Mouse (Mus musculus) lung, postnatal 25 days (tissue): ENCODE measurements at regions not wholly inside any gene's neighbourhood (a gene's known extent, or its start where the extent isn't known, plus 50 kb on each side); places are given as distances from the start of the nearest gene placed in this dataset.

ENCODE experiments used
- DNase-seq: peaks from one replicate; pipeline ENCODE4 v3.0.0; 2022; ENCODE audit warnings: low spot score

DNA sequence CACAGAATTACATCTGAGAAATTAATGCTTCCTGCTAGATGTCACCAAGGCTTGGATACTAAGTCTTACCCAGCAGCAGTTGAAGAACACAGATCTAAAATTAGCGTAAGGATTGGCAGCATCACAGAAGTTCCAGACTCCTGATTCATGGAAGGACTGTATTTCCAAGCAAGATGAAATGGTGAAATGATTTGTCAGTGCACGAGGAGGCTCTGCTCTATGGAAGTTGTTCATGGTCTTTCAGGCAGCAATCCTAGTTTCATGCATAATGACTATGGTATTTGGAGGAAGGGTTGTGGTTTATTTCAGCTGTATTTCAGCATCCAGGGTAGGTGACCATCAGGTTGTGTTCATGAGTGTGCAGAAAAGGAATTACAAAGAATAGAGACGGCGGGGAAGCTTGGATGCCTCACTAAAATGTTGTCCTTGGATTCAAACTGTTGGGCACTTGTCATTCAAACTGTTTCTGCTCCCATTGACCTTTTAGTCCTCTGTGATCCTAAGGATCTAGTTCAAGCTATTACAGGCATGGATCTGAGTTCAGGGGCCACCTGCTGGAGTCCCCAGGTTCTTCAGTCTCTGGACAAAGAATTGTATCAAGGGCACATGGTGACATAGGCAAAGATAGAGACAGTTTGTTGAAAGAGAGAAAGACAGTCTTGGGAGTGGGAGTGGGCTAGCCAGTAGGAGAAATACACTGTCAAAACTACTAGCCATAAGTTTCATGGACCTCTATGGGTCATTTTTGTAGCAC, 1411.6 kb upstream of the A1bg start:
- no peak for DNase-seq

- no peak for DNase-seq
Measured at GRCm38 (mm10) chr15:62332129-62332528, 1409.3 kb upstream of the A1bg start.

- no peak for DNase-seq
Measured at GRCm38 (mm10) chr15:62331138-62331800, 1408.5 kb upstream of the A1bg start.

- DNase-seq, result no peak
Measured at GRCm38 (mm10) chr15:62328920-62329319, 1406.1 kb upstream of the A1bg start.

DNA sequence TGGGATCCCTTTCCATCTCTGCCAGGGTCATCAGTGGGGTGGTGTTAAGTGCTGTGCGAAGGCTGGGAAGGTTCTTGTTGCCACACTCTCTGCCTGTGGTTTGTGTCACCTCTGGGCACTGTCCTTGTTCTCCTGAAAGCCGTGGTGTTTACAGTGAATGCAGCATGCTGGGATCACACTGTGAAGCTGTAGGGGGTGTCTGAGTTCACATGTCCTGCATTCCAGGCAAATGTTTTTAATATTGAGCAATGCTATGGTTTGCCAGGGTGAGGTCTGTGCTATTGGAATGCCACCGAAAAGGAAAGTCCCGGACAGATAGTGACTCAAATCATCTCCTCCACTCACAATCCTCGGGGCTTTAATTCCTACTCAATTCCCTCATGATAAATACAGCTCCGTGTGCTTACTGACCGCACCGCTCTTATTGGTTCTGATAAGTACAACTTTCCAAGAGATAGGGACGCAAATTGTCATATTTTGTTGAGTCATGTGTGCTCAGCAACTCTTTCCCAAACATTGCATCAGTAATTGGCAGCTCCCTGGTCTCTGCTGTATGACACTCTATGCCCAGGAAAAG, 1405.6 kb upstream of the A1bg start:
- peak; percentile 36 for DNase-seq

DNA sequence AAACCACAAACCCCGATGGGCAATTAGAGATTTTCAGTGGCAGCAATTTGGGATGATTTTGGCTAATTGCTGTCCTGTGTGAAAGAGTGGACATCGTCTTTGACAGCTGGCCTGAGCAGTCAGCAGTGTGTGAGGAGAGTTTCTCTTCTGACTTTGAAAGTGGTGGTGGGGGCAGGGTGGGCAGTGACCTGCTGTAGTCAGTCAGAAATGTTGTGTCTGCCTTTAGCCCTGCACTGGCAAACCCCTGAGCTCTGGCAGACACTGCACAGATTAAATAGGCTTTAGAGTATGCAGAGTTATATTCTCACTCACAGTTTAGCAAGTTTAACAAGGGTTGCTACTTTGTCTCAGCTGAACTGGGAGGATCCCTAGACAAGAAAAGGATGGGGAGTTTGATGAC, 1404.7 kb upstream of the A1bg start:
- DNase-seq, result no peak

- DNase-seq, result no peak
Measured at GRCm38 (mm10) chr15:62326524-62326923, 1403.7 kb upstream of the A1bg start.

DNA sequence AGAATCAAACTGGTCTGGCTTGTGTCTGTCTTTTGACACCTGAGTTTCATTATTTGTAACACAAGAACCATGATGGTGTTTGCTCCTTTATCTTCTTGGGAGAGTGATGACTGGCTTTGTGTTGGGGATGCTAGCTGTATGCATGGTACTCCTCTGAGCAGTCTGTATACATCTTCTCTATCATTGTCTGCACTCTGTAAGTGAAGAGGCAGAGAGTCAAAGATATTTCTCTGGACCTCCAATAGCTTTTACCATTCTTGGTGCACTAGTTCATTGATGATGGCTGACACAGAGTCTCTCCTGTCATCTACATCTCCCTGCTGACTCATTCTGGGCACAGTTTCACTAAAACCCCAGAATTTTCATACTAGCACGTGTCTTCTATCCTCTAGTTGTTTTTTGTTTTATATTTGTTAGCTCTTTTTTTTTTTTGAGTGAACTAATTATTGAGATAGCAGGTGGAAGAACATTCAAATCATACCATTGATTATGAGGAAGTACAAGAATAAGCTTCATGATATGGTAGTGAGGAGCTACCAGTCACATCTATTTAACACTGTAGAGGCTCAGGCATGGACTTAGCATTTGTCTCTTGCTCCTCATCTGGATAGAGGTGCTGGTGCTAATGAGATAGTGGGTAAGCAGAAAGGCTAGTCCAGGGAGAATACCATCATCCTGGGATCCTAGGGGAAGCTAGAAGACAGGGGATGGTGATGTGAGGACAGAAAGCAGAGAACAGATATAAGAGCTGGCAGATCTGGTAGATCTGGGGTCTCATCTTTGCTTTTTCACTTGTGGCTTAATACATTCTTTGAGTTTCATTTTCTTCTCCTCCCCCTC, 1402.9 kb upstream of the A1bg start:
- no peak for DNase-seq

GRCm38 (mm10) chr15:62320966-62321365, 1398.2 kb upstream of the A1bg start:
- DNase-seq, result no peak

DNA sequence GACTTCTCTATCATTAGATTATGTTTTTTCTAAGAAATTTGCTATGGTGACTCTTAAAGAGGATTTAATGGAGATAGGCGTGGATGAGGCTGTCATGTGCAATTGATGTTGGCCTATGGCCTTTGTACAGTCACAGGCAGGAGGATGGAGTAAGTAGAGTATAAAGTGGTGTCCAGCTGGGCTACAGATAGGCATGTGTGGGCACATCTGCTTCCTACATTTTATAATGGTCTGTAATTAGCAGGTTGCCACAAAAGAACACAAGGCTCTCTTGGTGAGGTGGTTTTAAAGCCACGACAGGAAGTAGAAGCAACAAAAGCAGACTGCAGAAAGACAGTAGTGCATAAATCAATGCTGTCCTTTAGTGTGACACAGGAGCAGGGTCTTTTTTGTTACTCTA, 1391.6 kb upstream of the A1bg start:
- no peak for DNase-seq

DNA sequence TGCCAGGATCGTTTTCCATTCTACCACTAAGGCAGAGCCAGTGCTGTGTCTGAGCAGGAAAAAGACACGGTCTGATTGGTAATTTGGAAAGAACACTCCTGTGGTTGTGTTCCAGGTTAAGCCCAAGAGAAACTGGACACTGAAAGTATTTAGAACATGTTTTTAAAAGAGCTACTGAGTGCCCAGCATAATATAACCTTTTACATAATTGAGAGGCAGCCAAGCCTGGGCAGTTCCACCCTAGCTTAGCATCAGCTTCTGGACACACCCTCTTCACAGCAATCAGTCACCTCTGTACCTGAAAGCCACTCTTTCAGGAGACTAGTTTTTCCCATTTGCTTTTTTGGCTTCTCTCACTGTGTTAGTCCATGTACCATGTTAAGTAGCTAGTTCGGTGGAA, 1379.4 kb upstream of the A1bg start:
- peak; percentile 38 for DNase-seq

GRCm38 (mm10) chr15:62301567-62301966, 1378.8 kb upstream of the A1bg start:
- no peak for DNase-seq

- no peak for DNase-seq
Measured at GRCm38 (mm10) chr15:62297138-62297537, 1374.3 kb upstream of the A1bg start.

DNA sequence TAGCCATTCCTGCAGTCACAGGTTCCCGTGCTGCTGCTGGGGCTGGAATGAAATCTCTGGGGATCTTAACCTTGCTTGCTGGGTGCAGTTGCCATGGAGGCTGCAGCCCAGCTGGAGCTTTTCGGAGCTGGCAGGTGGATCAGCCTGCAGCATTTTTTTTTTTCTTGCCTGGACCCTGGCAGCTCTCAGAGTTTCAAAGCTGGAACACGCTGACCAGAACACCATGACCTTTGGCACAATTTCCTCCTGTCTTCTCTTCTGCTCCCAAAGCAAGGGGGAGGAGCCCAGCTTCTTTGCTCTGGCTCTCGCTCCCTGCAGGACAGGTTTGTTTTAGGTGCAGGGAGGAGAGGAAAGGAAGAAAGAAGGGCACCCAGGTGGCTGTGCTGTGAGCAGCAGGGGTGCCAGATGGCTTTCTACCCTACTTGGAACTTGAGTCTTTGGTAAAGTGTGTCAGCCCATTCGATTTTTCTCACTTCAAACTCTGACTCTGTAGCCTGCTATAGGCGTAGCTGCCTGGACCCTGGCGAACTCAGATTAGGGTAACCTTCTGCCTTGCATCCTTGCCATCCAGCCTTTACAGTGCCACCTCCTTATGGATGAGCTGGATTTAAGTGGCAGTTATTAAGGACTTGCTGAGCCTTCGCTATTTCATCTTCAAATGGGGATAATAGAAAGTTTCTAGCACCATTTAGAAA, 1372.6 kb upstream of the A1bg start:
- peak; percentile 76 for DNase-seq

DNA sequence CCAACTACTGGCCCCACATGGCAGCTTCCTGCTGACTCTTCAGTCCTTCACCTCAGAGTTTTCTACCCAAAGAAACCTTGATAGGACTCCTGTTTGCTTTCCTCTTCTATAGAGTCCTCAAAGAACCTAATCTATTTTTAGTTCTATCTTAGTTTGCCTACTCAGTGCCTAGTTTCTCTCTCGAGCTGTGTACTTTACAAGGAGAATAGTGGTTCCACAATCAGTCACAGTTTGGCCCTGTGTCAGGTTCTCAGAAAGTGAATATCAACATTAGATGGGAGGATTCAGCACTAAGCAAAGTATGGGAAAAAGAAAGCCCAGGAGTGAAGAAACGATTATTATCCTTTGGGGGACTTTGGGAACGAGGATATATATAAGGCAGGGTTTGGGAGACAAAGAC, 1372.0 kb upstream of the A1bg start:
- DNase-seq, result peak; percentile 40

DNA sequence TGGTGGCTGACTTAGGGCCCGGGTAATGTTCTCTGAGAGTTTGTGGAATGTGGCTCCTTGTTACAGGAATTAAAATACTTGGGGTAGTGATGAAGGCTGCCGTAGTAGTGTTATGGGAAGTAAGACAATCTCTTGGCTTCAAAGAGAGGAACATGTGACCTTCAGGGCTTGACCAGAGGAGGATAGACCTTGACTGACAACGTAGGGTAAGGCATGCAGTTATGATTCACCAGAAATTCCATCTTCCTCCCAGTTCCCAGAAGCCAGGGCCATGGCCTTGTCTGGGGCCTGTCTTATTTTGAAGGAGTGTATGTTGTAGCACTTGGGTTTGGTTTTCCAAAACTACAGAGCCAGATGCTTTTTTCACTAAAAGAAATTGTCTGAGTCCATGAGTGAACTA, 1370.1 kb upstream of the A1bg start:
- no peak for DNase-seq

GRCm38 (mm10) chr15:62290687-62291086, 1367.9 kb upstream of the A1bg start:
- DNase-seq, result no peak

GRCm38 (mm10) chr15:62286666-62287655, 1364.1 kb upstream of the A1bg start:
- no peak for DNase-seq

GRCm38 (mm10) chr15:62284606-62285531, 1362.1 kb upstream of the A1bg start:
- no peak for DNase-seq
